Mouse (Mus musculus) hindbrain, embryonic 16.5 days (tissue): ENCODE data around the gene Vps26c. TPM values are rescaled to one million over a fixed set of nuclear protein-coding genes. Genes with fewer than 3 reads are reported as not detected.

ENCODE experiments used
- ATAC-seq: fragments of 200-750 bp; cut with Nextera tagmentation; 2 replicates; pipeline ENCODE4 v1.8.0; 2017; ENCODE audit warnings: moderate TSS enrichment, moderate library complexity
- H3K27ac ChIP-seq: fragments of 300-500 bp; sonication (generic); 2 replicates; pipeline ENCODE4 v1.5.1; 2014; ENCODE audit warnings: low read depth, mild to moderate bottlenecking, control low read depth, low read length, moderate library complexity
- H3K27me3 ChIP-seq: fragments of 300-500 bp; sonication (generic); replicated peaks from 2 replicates; pipeline ENCODE4 v1.6.1; 2014; ENCODE audit warnings: low read length; ENCODE audit not compliant: control insufficient read depth, insufficient read depth
- H3K36me3 ChIP-seq: fragments of 300-500 bp; sonication (generic); 2 replicates; pipeline ENCODE4 v1.6.1; 2014; ENCODE audit warnings: mild to moderate bottlenecking, low read length, moderate library complexity, mixed read lengths; ENCODE audit not compliant: control insufficient read depth, insufficient read depth
- H3K4me1 ChIP-seq: fragments of 300-500 bp; sonication (generic); 2 replicates; pipeline ENCODE4 v1.6.1; 2014; ENCODE audit warnings: low read depth, low read length; ENCODE audit not compliant: control insufficient read depth, insufficient read depth
- H3K4me2 ChIP-seq: fragments of 300-500 bp; sonication (generic); 2 replicates; pipeline ENCODE4 v1.6.1; 2014; ENCODE audit warnings: mild to moderate bottlenecking, low read length, control low read depth, moderate library complexity
- H3K4me3 ChIP-seq: fragments of 300-500 bp; sonication (generic); 2 replicates; pipeline ENCODE4 v1.5.1; 2014; ENCODE audit warnings: mild to moderate bottlenecking, low read length, control low read depth, moderate library complexity
- H3K9ac ChIP-seq: fragments of 300-500 bp; sonication (generic); 2 replicates; pipeline ENCODE4 v1.6.1; 2014; ENCODE audit warnings: low read depth, mild to moderate bottlenecking, control low read depth, low read length, moderate library complexity
- H3K9me3 ChIP-seq: fragments of 300-500 bp; sonication (generic); 2 replicates; pipeline ENCODE4 v1.6.1; 2014; ENCODE audit warnings: mild to moderate bottlenecking, low read length, moderate library complexity; ENCODE audit not compliant: control insufficient read depth
- WGBS: fragments of 180-500 bp; shearing (Covaris S2); extraction: QIAGEN DNeasy Blood & Tissue Kit; methylation state at CpG from one replicate; pipeline ENCODE4 v1.1.7; 2014; 5-methylcytosine and 5-hydroxymethylcytosine counted together
- polyA plus RNA-seq: library from polyadenylated mRNA; unstranded; fragments of >200 nt; fragmentation: Nextera tagmentation; extraction: Ambion mirVana; gene quantifications from 2 replicates; pipeline ENCODE4 v1.2.1, GENCODE M21; 2015

The Vps26c gene
- polyA plus RNA-seq, 1 experiment from 2014 or later: 91.3 TPM

DNA sequence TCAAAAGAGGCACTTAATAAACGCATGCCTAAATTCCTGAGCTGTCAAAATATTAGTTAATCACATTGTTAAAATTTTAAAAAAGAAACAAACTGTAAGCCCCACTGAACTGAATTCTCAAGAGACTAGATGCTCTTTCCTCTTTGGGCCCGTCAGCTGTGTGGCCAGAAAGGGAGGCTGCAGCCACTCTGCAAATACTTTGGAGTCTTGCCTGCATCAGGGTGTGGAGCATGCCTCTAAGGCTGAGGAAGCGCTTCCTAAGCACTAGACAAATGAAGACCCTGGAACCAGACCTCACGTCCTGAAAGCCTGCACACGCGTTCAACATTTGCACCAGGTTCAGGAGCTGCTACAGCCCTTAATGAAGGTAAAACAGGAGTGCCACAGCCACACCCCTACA lies 7.0 kb upstream of the Vps26c start:
- WGBS: 82% methylated on average over 6 of the region's 6 CpGs
- H3K36me3 ChIP-seq: no peaks in the 10 kb centered on the region
- H3K4me2 ChIP-seq: no peak overlapping the region
- H3K4me1 ChIP-seq: no peaks in the 10 kb centered on the region
- H3K4me3 ChIP-seq: no peak overlapping the region
- no peak overlapping the region for H3K9ac ChIP-seq
- no peak for ATAC-seq
- H3K27me3 ChIP-seq: no peaks in the 10 kb centered on the region
- no peak overlapping the region for H3K27ac ChIP-seq
- H3K9me3 ChIP-seq: no peaks in the 10 kb centered on the region

DNA sequence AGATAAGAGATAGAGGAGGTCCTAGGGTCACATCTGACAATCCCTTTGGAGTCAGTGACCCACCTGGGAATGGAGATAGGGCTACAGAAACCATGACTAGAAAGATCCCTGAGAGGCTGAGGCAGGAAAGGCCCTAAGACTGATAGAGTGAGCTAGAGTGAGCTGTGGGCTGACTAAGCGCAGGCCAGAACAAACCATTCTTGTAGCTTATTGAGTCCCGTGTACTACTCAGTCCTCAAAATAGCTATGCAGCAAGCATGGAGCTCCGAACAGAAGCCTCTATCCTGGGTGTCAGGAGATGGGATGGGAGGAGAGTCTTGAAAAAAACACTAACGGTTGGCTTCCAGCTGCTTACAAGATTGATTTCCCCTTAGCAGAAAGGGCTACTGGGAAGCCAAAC lies 4.6 kb upstream of the Vps26c start:
- Histone ChIP-seq H3K27me3 (no peaks in the 10 kb centered on the region), H3K4me1 (peaks cover 4% of the 10 kb centered on the region), H3K9me3 (no peaks in the 10 kb centered on the region), H3K27ac (no peak overlapping the region), H3K4me2 (no peak overlapping the region), H3K9ac (no peak overlapping the region), H3K36me3 (no peaks in the 10 kb centered on the region), H3K4me3 (no peak overlapping the region)
- 83% methylated on average over 4 of the region's 4 CpGs for WGBS
- ATAC-seq: no peak

DNA sequence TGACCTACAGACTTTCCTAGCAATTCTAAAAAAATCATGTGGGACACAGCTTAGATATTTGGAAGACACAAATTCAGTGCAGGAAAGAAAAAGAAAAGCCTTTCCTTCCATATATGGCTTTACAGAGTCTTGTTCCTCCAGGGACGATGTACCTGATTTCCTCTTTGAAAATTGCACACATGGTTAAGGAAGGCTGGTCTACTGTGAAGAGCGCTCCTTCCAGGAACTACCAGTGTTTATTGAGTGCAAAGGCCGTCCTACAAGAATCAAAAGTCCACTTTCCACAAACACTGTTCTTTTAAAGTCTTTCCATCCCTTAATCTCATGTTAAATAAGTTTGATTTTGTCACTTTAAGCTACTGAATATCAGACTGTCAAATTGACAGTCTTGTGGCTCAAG lies 916 bp upstream of the Vps26c start:
- no peaks in the 10 kb centered on the region for H3K9me3 ChIP-seq
- peak overlapping the region; percentile 79 for H3K4me3 ChIP-seq
- ATAC-seq: no peak
- WGBS: 64% methylated on average over 3 of the region's 3 CpGs
- H3K27me3 ChIP-seq: no peaks in the 10 kb centered on the region
- H3K9ac ChIP-seq: peak overlapping the region; percentile 86
- peak overlapping the region; percentile 72 for H3K4me2 ChIP-seq
- peaks cover 16% of the 10 kb centered on the region for H3K4me1 ChIP-seq
- peak overlapping the region; percentile 23 for H3K27ac ChIP-seq
- H3K36me3 ChIP-seq: no peaks in the 10 kb centered on the region

GRCm38 (mm10) chr16:94527152-94527534 lies 513 bp upstream of the Vps26c start:
- H3K4me2 ChIP-seq: peak overlapping the region; percentile 72
- H3K36me3 ChIP-seq: no peaks in the 10 kb centered on the region
- no peak for ATAC-seq
- peaks cover 16% of the 10 kb centered on the region for H3K4me1 ChIP-seq
- no peaks in the 10 kb centered on the region for H3K27me3 ChIP-seq
- WGBS: 4% methylated on average over 13 of the region's 13 CpGs
- no peaks in the 10 kb centered on the region for H3K9me3 ChIP-seq
- peak overlapping the region; percentile 86 for H3K9ac ChIP-seq
- H3K27ac ChIP-seq: peak overlapping the region; percentile 98
- peak overlapping the region; percentile 79 for H3K4me3 ChIP-seq

GRCm38 (mm10) chr16:94525955-94526343 lies 681 bp downstream of the Vps26c start:
- no peaks in the 10 kb centered on the region for H3K27me3 ChIP-seq
- H3K4me2 ChIP-seq: peak overlapping the region; percentile 72
- peak overlapping the region; percentile 79 for H3K4me3 ChIP-seq
- no peaks in the 10 kb centered on the region for H3K36me3 ChIP-seq
- ATAC-seq: peak; percentile 79
- H3K4me1 ChIP-seq: peaks cover 16% of the 10 kb centered on the region
- H3K9me3 ChIP-seq: no peaks in the 10 kb centered on the region
- H3K9ac ChIP-seq: peak overlapping the region; percentile 86
- H3K27ac ChIP-seq: peak overlapping the region; percentile 98
- 0% methylated on average over 24 of the region's 24 CpGs for WGBS

DNA sequence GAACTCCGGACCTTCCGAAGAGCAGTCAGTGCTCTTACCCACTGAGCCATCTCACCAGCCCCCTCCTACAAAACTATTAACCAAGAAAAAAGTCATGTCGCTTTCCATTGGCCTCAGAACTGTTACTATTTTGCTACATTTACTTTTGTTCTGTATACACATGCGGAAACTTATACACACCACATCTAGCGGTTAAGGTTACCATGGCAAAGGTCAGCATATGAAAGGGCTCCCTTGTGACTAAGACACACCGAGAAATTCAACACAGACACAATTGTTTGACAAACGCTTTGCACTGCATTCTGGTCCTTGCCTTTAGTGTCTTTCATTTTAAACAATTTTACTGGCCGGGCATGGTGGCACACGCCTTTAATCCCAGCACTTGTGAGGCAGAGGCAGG lies 1.9 kb downstream of the Vps26c start:
- H3K4me2 ChIP-seq: no peak overlapping the region

DNA sequence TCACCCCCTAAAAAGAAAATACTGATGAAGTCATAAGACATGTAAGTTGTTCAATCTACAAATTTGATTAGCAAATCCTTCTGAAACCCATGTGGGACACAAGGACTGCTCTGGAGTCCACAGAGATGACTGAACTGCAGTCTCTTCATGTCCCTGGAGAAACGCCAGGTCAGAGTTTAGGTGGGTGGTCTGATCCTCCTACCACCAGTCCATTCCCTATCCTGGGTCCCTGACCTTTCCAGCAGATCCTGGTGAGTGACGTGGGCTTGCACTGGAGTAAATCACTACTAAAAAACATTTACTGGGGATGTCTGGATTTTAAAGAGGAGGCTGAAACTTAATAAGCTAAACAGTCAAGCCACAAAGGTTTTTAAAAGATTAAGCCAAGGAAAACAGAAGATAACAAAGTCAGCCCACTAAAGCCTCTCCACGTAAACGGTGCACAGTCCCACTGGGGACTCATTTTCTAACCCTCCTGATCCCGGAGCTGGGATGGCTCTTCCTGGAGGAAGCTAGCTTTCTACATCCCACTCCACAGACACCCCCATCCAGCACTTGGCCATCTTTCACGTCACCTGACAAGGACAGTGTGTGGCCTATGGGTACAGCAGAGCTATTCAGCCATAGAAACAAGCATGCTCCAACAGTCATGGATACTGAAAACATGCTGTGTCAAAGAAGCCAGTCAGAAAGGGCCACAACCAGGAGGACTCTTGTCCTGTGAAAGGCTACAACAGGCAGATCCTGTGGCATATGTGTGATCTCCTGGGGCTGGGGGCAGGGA lies 2.8 kb downstream of the Vps26c start:
- H3K27ac ChIP-seq: no peak overlapping the region
- H3K27me3 ChIP-seq: no peaks in the 10 kb centered on the region
- peaks cover 16% of the 10 kb centered on the region for H3K4me1 ChIP-seq
- no peaks in the 10 kb centered on the region for H3K9me3 ChIP-seq
- no peak overlapping the region for H3K9ac ChIP-seq
- no peaks in the 10 kb centered on the region for H3K36me3 ChIP-seq
- no peak for ATAC-seq
- WGBS: 72% methylated on average over 6 of the region's 6 CpGs
- H3K4me2 ChIP-seq: no peak overlapping the region
- H3K4me3 ChIP-seq: no peak overlapping the region

More for the DNA sequence above, 1.9 kb downstream of the Vps26c start:
- H3K9me3 ChIP-seq: no peaks in the 10 kb centered on the region
- H3K4me1 ChIP-seq: peaks cover 16% of the 10 kb centered on the region
- H3K9ac ChIP-seq: no peak overlapping the region
- H3K4me3 ChIP-seq: no peak overlapping the region
- no peaks in the 10 kb centered on the region for H3K27me3 ChIP-seq
- 77% methylated on average over 9 of the region's 9 CpGs for WGBS
- no peak for ATAC-seq
- H3K36me3 ChIP-seq: no peaks in the 10 kb centered on the region
- no peak overlapping the region for H3K27ac ChIP-seq

- H3K4me1 ChIP-seq: no peaks in the 10 kb centered on the region; the same call in 1 of the 2 replicates
- no peak for ATAC-seq
- H3K27me3 ChIP-seq: no peaks in the 10 kb centered on the region
- no peaks in the 10 kb centered on the region for H3K36me3 ChIP-seq
- no peak overlapping the region for H3K9ac ChIP-seq
- no peaks in the 10 kb centered on the region for H3K9me3 ChIP-seq
- H3K27ac ChIP-seq: no peak overlapping the region
- no peak overlapping the region for H3K4me3 ChIP-seq
- H3K4me2 ChIP-seq: no peak overlapping the region
- WGBS: 78% methylated on average over 6 of the region's 6 CpGs
Measured at GRCm38 (mm10) chr16:94519028-94519427, 7.6 kb downstream of the Vps26c start.

GRCm38 (mm10) chr16:94517606-94518005 lies 9.0 kb downstream of the Vps26c start:
- Histone ChIP-seq H3K4me2 (no peak overlapping the region), H3K36me3 (no peaks in the 10 kb centered on the region), H3K9ac (no peak overlapping the region), H3K4me1 (no peaks in the 10 kb centered on the region), H3K27ac (no peak overlapping the region), H3K27me3 (no peaks in the 10 kb centered on the region), H3K4me3 (no peak overlapping the region), H3K9me3 (no peaks in the 10 kb centered on the region)
- no peak for ATAC-seq
- WGBS: 92% methylated on average over 2 of the region's 2 CpGs
